Comparison of ENCODE assay signal across 9 mouse cellular contexts in genomic region chr15:84995967-84996366, GRCm38 (mm10). TPM values are rescaled to one million over a fixed set of nuclear protein-coding genes. Genes with fewer than 3 reads are reported as not detected.
DNase-seq lines count a peak whose midpoint lies in the region; ATAC-seq and TF ChIP-seq lines count a peak whose summit lies in the region.
"Had no signal": no experiment of that assay in that cellular context is flagged by ENCODE, and none has a peak within 500 bp of the region (broad histone marks: within the 10 kb centered on the region; RNA-seq: fewer than 3 reads in every experiment).

No protein-coding gene starts in this region.

- peak; percentile 55 for TF ChIP-seq CTCF in heart, postnatal 0 days (IDR thresholded peaks at IDR 0.05; ENCODE audit: low read depth)

- H3K4me2 ChIP-seq in neural tube, embryonic 15.5 days, result no peak overlapping the region
- no peak overlapping the region for H3K4me2 ChIP-seq in heart, postnatal 0 days (ENCODE audit: low read depth, low read length)
- no peak overlapping the region for H3K4me2 ChIP-seq in lung, embryonic 16.5 days (ENCODE audit: low read depth, low read length)
- H3K4me2 ChIP-seq: limb, embryonic 13.5 days had no signal

- no peaks in the 10 kb centered on the region for H3K9me3 ChIP-seq in neural tube, embryonic 15.5 days (replicated peaks)
- H3K9me3 ChIP-seq in heart, postnatal 0 days (replicated peaks; ENCODE audit: control insufficient read depth, low read length), result no peaks in the 10 kb centered on the region
- no peaks in the 10 kb centered on the region for H3K9me3 ChIP-seq in lung, embryonic 16.5 days (ENCODE audit: control insufficient read depth, low read length)
- H3K9me3 ChIP-seq: limb, embryonic 13.5 days had no signal

- 11% methylated on average over 1 of the region's 1 CpGs for WGBS in neural tube, embryonic 15.5 days
- WGBS in heart, postnatal 0 days, result 6% methylated on average over 1 of the region's 1 CpGs
- WGBS in lung, embryonic 16.5 days, result 6% methylated on average over 1 of the region's 1 CpGs

- no peak for ATAC-seq in cerebellum, adult (ENCODE audit: insufficient number of reproducible peaks, low FRiP score, low TSS enrichment)
- ATAC-seq in neural tube, embryonic 15.5 days (ENCODE audit: low FRiP score), result no peak
- peak; percentile 39; the same call in 1 of the 2 replicates for ATAC-seq in heart, postnatal 0 days (ENCODE audit: insufficient read depth, low read depth)
- 0 out of 2 replicates have a peak, but pooled peaks have one; percentile 34 for ATAC-seq in lung, embryonic 16.5 days (ENCODE audit: low read depth)

- no peak for TF ChIP-seq EP300 in heart, postnatal 0 days (IDR thresholded peaks at IDR 0.05; ENCODE audit: low read depth)

- peak; percentile 27 for DNase-seq in cerebellum, adult 11-12 months
- peak; percentile 59 for DNase-seq in neural tube, embryonic 10.5 days (ENCODE audit: extremely low spot score, low spot score)
- DNase-seq in c-Kit-negative CD71-positive TER-119-positive erythroid progenitor cells, embryonic 14.5 days (ENCODE audit: low read depth, low spot score), result peak; percentile 12
- peak; percentile 63 for DNase-seq in heart, postnatal 0 days (ENCODE audit: low spot score)
- DNase-seq in testis, postnatal 10 days (ENCODE audit: low spot score), result peak; percentile 77

- no peaks in the 10 kb centered on the region for H3K4me1 ChIP-seq in neural tube, embryonic 15.5 days
- H3K4me1 ChIP-seq in heart, postnatal 0 days (ENCODE audit: control insufficient read depth, insufficient read depth), result no peaks in the 10 kb centered on the region
- no peaks in the 10 kb centered on the region for H3K4me1 ChIP-seq in lung, embryonic 16.5 days (replicated peaks; ENCODE audit: control insufficient read depth, insufficient read depth, low read length)
- H3K4me1 ChIP-seq: limb, embryonic 13.5 days had no signal

- no peak overlapping the region for H3K27ac ChIP-seq in neural tube, embryonic 15.5 days (replicated peaks)
- no peak overlapping the region for H3K27ac ChIP-seq in heart, postnatal 0 days (ENCODE audit: low read depth)
- H3K27ac ChIP-seq in lung, embryonic 16.5 days (ENCODE audit: low read length), result no peak overlapping the region
- H3K27ac ChIP-seq: limb, embryonic 13.5 days had no signal

- 0 out of 2 replicates have a peak, but pooled peaks cover 2% of the 10 kb centered on the region for H3K27me3 ChIP-seq in neural tube, embryonic 15.5 days (replicated peaks)
- 0 out of 2 replicates have a peak, but pooled peaks cover 5% of the 10 kb centered on the region for H3K27me3 ChIP-seq in heart, postnatal 0 days (ENCODE audit: control insufficient read depth, insufficient read depth, low read length)
- no peaks in the 10 kb centered on the region for H3K27me3 ChIP-seq in lung, embryonic 16.5 days (ENCODE audit: control insufficient read depth, insufficient read depth, low read depth, low read length)

- no peak overlapping the region for H3K4me3 ChIP-seq in neural tube, embryonic 15.5 days (replicated peaks)
- no peak overlapping the region for H3K4me3 ChIP-seq in heart, postnatal 0 days (ENCODE audit: low read depth, low read length)
- no peak overlapping the region for H3K4me3 ChIP-seq in lung, embryonic 16.5 days (ENCODE audit: low read length)
- H3K4me3 ChIP-seq: limb, embryonic 13.5 days had no signal

- H3K36me3 ChIP-seq in neural tube, embryonic 15.5 days, result no peaks in the 10 kb centered on the region
- H3K36me3 ChIP-seq in heart, postnatal 0 days (replicated peaks; ENCODE audit: control insufficient read depth, insufficient read depth, low read length), result no peaks in the 10 kb centered on the region
- H3K36me3 ChIP-seq in lung, embryonic 16.5 days (ENCODE audit: control insufficient read depth, insufficient read depth, low read length), result no peaks in the 10 kb centered on the region
- H3K36me3 ChIP-seq: limb, embryonic 13.5 days had no signal

- no peak overlapping the region for H3K9ac ChIP-seq in neural tube, embryonic 15.5 days (replicated peaks)
- H3K9ac ChIP-seq in heart, postnatal 0 days (replicated peaks; ENCODE audit: low read depth, low read length), result no peak overlapping the region
- no peak overlapping the region for H3K9ac ChIP-seq in lung, embryonic 16.5 days (ENCODE audit: low read length)
- H3K9ac ChIP-seq: limb, embryonic 13.5 days had no signal

RNA-seq across cellular contexts. Expression of gene 5031439G07Rik, which starts 7.6 kb away (rescaled TPM):
- 21.6 and 24.9 TPM in 2 replicates for polyA plus RNA-seq in neural tube, embryonic 15.5 days (2015; fragmentation: Nextera tagmentation; extraction: Ambion mirVana)
- 18.7 and 27.3 TPM in 2 replicates for total RNA-seq in heart, postnatal 0 days (2014; rRNA removed; ENCODE audit: low replicate concordance)
- polyA plus RNA-seq in heart, postnatal 0 days (2015; fragmentation: Nextera tagmentation; extraction: Ambion mirVana), result 2.2 TPM in 2 replicates
- polyA plus RNA-seq in lung, embryonic 16.5 days (2015; fragmentation: Nextera tagmentation; extraction: Ambion mirVana), result 5.0 and 5.6 TPM in 2 replicates

RNA-seq across cellular contexts. Expression of gene Upk3a, which starts 21.0 kb away (rescaled TPM):
- polyA plus RNA-seq in neural tube, embryonic 15.5 days (2015; fragmentation: Nextera tagmentation; extraction: Ambion mirVana), result 0.38 and 0.74 TPM in 2 replicates
- total RNA-seq in heart, postnatal 0 days (2014; rRNA removed; ENCODE audit: low replicate concordance), result 0.27 and 125 TPM in 2 replicates
- 0.11 TPM in 1 of 2 replicates, not detected in the other for polyA plus RNA-seq in heart, postnatal 0 days (2015; fragmentation: Nextera tagmentation; extraction: Ambion mirVana)
- polyA plus RNA-seq in lung, embryonic 16.5 days (2015; fragmentation: Nextera tagmentation; extraction: Ambion mirVana), result 13.3 and 18.3 TPM in 2 replicates
- polyA plus RNA-seq: limb, embryonic 13.5 days had no signal

RNA-seq across cellular contexts. Expression of gene Fam118a, which starts 32.8 kb away (rescaled TPM):
- polyA plus RNA-seq in neural tube, embryonic 15.5 days (2015; fragmentation: Nextera tagmentation; extraction: Ambion mirVana), result 28.5 and 28.8 TPM in 2 replicates
- total RNA-seq in heart, postnatal 0 days (2014; rRNA removed; ENCODE audit: low replicate concordance), result 9.9 and 11.1 TPM in 2 replicates
- polyA plus RNA-seq in heart, postnatal 0 days (2015; fragmentation: Nextera tagmentation; extraction: Ambion mirVana), result 10.5 and 11.5 TPM in 2 replicates
- polyA plus RNA-seq in lung, embryonic 16.5 days (2015; fragmentation: Nextera tagmentation; extraction: Ambion mirVana), result 31.9 and 34.1 TPM in 2 replicates

Comparison
In these comparisons a context has a peak if more than half of its experiments do, and no peak if none do; other contexts are left out.
1. DNase-seq: peak in every context shown above with its lines; median percentile 77 in testis, postnatal 10 days; 63 in heart, postnatal 0 days; 59 in neural tube, embryonic 10.5 days; 27 in cerebellum, adult 11-12 months; 12 in c-Kit-negative CD71-positive TER-119-positive erythroid progenitor cells, embryonic 14.5 days.
2. ATAC-seq: peak in heart, postnatal 0 days (single experiment) and lung, embryonic 16.5 days (single experiment); none in cerebellum, adult (single experiment) and neural tube, embryonic 15.5 days (single experiment).